Mouse (Mus musculus) cerebellum, adult 8-10 months (tissue): ENCODE measurements around the gene Gm21671.
"Not testable (repeated sequence)": the region's sequence is repeated elsewhere in the genome, so short reads cannot be mapped to it uniquely, and the experiment has no call there.

ENCODE experiments used
- DNase-seq: peaks from one replicate; pipeline ENCODE4 v3.0.0; 2022

Gene Gm21671

DNA sequence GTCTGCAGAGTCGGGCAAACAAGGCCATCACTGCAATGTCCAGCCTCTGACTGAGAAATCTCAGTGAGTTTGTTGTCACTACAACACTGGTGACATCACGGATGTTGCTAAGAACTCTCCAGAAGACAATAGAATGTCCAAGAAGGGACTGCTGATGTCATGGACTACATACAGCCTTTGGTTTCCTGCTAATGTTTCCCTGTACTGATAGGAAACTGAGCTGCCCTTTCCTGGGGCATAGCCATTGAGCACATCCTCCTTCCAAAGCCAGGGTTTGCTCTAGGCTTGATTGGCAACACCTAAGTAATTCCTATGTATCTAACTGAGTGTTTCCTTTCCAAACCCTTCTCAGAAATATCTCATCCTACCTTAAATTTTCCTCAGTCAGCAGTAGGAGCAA, at the start of gene Gm21671:
TSS of gene Gm21671 (minus strand) at position 101 of the 400 bp plus-strand sequence.
- not testable (repeated sequence) for DNase-seq

DNA sequence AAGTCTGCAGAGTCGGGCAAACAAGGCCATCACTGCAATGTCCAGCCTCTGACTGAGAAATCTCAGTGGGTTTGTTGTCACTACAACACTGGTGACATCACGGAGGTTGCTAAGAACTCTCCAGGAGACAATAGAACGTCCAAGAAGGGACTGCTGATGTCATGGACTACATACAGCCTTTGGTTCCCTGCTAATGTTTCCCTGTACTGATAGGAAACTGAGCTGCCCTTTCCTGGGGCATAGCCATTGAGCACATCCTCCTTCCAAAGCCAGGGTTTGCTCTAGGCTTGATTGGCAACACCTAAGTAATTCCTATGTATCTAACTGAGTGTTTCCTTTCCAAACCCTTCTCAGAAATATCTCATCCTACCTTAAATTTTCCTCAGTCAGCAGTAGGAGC, 34.3 kb upstream of the Gm21671 start, which contains the start of gene Gm21698:
TSS of gene Gm21698 (minus strand) at position 101 of the 400 bp plus-strand sequence.
- DNase-seq: not testable (repeated sequence)

DNA sequence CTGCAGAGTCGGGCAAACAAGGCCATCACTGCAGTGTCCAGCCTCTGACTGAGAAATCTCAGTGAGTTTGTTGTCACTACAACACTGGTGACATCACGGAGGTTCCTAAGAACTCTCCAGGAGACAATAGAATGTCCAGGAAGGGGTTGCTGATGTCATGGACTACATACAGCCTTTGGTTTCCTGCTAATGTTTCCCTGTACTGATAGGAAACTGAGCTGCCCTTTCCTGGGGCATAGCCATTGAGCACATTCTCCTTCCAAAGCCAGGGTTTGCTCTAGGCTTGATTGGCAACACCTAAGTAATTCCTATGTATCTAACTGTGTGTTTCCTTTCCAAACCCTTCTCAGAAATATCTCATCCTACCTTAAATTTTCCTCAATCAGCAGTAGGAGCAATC, 18.3 kb upstream of the Gm21671 start, which contains the start of gene Gm21680:
TSS of gene Gm21680 (minus strand) at position 101 of the 400 bp plus-strand sequence.
- not testable (repeated sequence) for DNase-seq

DNA sequence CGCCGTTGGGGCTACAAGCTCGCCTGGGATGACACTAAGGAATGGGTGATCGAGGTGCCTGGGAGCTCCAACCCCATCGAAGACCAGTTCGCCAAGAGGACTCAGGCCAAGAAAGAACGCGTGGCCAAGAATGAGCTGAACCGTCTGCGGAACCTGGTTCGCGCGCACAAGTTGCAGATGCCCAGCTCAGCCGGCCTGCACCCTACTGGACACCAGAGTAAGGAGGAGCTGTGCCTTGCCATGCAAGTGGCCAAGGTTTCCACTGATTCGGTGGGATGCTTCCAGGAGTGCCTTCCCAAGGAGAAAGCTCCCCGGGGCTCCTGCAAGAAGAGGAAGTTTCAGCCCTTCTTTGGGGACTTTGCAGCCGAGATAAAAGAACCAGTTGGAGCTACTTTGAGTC, 2.8 kb upstream of the Gm21671 start:
- DNase-seq: not testable (repeated sequence)

DNA sequence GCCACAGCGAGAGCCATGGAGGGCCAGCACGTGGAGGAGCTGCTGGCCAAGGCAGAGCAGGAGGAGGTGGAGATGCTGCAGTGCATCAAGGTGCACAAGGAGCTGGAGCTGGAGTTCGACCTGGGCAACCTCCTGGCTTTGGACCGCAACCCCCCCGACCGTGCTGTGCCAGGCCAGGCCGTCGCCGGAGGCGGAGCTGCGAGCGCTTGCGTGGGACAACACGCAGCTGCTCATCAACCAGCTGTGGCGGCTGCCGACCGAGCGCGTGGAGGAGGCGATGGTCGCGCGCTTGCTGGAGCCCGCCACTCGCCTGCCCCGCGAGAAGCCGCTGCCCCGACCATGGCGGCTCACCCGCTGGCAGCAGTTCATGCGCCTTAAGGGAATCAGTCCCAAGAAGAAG, 2.4 kb upstream of the Gm21671 start:
- not testable (repeated sequence) for DNase-seq

DNA sequence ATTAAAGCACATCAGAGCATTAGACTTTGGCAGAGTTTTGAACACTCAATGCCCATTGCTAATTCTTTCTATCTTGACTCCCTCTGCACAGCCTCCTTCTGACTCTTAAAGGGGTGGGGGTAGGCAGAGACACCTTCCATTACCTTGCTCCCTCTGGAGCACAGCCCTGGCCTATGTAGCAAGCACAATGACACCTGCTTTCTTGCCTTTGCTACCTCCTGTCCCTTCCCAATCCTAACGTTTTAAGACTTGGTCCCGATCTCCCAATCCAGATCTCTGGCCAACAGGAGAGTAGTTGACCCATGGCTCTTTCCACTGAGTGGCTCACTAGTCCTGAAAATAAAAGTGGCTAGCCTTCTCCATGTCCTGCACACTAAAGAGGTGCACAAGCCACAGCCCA, 8.8 kb downstream of the Gm21671 start:
- DNase-seq: not testable (repeated sequence)

DNA sequence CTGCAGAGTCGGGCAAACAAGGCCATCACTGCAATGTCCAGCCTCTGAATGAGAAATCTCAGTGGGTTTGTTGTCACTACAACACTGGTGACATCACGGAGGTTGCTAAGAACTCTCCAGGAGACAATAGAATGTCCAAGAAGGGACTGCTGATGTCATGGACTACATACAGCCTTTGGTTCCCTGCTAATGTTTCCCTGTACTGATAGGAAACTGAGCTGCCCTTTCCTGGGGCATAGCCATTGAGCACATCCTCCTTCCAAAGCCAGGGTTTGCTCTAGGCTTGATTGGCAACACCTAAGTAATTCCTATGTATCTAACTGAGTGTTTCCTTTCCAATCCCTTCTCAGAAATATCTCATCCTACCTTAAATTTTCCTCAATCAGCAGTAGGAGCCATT, 11.9 kb downstream of the Gm21671 start, which contains the start of gene Gm21663:
TSS of gene Gm21663 (minus strand) at position 101 of the 400 bp plus-strand sequence.
- DNase-seq: not testable (repeated sequence)
